Mouse (Mus musculus) cortical plate, adult 2 months (tissue): ENCODE measurements around the gene Gm21866.
"Not testable (repeated sequence)": the region's sequence is repeated elsewhere in the genome, so short reads cannot be mapped to it uniquely, and the experiment has no call there.

Experiments
- CTCF ChIP-seq: fragments of 200-500 bp; IDR thresholded peaks from 2 replicates; pipeline ENCODE4 v1.5.1; 2011; ENCODE audit warnings: mild to moderate bottlenecking, control low read depth, low read length; ENCODE audit not compliant: insufficient read depth; ENCODE audit errors: extremely low read depth
- POLR2A ChIP-seq: fragments of 200-500 bp; IDR thresholded peaks from 2 replicates; pipeline ENCODE4 v1.6.1; 2011; ENCODE audit warnings: mild to moderate bottlenecking, low read length, control low read depth; ENCODE audit not compliant: insufficient read depth; ENCODE audit errors: extremely low read depth

- TF ChIP-seq CTCF, POLR2A: not testable (repeated sequence)
Observed at GRCm38 (mm10) chrY:13493726-13494125, 28.3 kb upstream of the Gm21866 start, which contains the start of gene Gm20773.
